Comparison of ENCODE assay signal across 15 mouse cellular contexts in genomic region chr11:18955969-18956368, GRCm38 (mm10).
A peak's percentile ranks its signal among the peaks of the same experiment; 100 is the strongest.
DNase-seq lines count a peak whose midpoint lies in the region; ATAC-seq and TF ChIP-seq lines count a peak whose summit lies in the region.
"Had no signal": no experiment of that assay in that cellular context is flagged by ENCODE, and none has a peak within 500 bp of the region (broad histone marks: within the 10 kb centered on the region; RNA-seq: fewer than 3 reads in every experiment).

No protein-coding gene starts in this region.

- no peaks in the 10 kb centered on the region for H3K27me3 ChIP-seq in heart, adult 2 months (ENCODE audit: control insufficient read depth, insufficient read depth, low read length)
- H3K27me3 ChIP-seq in heart, postnatal 0 days (ENCODE audit: control insufficient read depth, insufficient read depth, low read length): no peaks in the 10 kb centered on the region

- no peaks in the 10 kb centered on the region for H3K79me2 ChIP-seq in heart, adult 2 months (replicated peaks; ENCODE audit: control insufficient read depth, insufficient read depth, low read length)

- 57% methylated on average over 7 of the region's 7 CpGs for WGBS in heart, adult 2 months
- 44% methylated on average over 7 of the region's 7 CpGs for WGBS in heart, postnatal 0 days

- H3K27ac ChIP-seq in heart, adult 2 months: peak overlapping the region; percentile 72
- peak overlapping the region; percentile 91 for H3K27ac ChIP-seq in heart, postnatal 0 days (ENCODE audit: low read depth)
- H3K27ac ChIP-seq: limb, embryonic 12.5 days had no signal

- TF ChIP-seq EP300 in heart, adult 2 months (IDR thresholded peaks at IDR 0.05; ENCODE audit: insufficient read depth, low read depth, low read length): no peak
- TF ChIP-seq EP300 in heart, postnatal 0 days (IDR thresholded peaks at IDR 0.05; ENCODE audit: low read depth): no peak

- DNase-seq in heart, adult 2 months: peak in 1 of 2 experiments; percentile 63
- DNase-seq in heart, postnatal 25 days (ENCODE audit: low spot score): no peak
- DNase-seq in brain, adult 2 months (ENCODE audit: low read depth, low spot score): peak; percentile 51
- peak; percentile 44 for DNase-seq in gastrocnemius, adult 18-20 months (ENCODE audit: low spot score)
- DNase-seq in heart, postnatal 0 days (ENCODE audit: low spot score): no peak
- no peak for DNase-seq in thymus, adult 18-20 months
- no peak for DNase-seq in kidney, postnatal 4 days
- DNase-seq in natural killer cell, adult 2 months (ENCODE audit: low spot score in 2 of 2): no peak
- DNase-seq: kidney, postnatal 10 days; lung, adult 18-20 months; thymus, postnatal 4 days had no signal

- peaks cover 13% of the 10 kb centered on the region for H3K36me3 ChIP-seq in heart, adult 2 months (ENCODE audit: control insufficient read depth, insufficient read depth, low read length)
- 0 out of 2 replicates have a peak, but pooled peaks cover 4% of the 10 kb centered on the region for H3K36me3 ChIP-seq in heart, postnatal 0 days (replicated peaks; ENCODE audit: control insufficient read depth, insufficient read depth, low read length)
- H3K36me3 ChIP-seq: limb, embryonic 12.5 days had no signal

- ATAC-seq in heart, postnatal 0 days (ENCODE audit: insufficient read depth, low read depth): no peak
- ATAC-seq: CD4-positive, CD25-positive, alpha-beta regulatory T cell, adult 4 months; forebrain, embryonic 16.5 days had no signal

- H3K9ac ChIP-seq in heart, adult 2 months (ENCODE audit: low read depth, low read length): no peak overlapping the region
- no peak overlapping the region for H3K9ac ChIP-seq in heart, postnatal 0 days (replicated peaks; ENCODE audit: low read depth, low read length)
- H3K9ac ChIP-seq: limb, embryonic 12.5 days had no signal

- H3K4me2 ChIP-seq in heart, postnatal 0 days (ENCODE audit: low read depth, low read length): no peak overlapping the region
- H3K4me2 ChIP-seq: limb, embryonic 12.5 days had no signal

- peaks cover 7% of the 10 kb centered on the region for H3K4me1 ChIP-seq in heart, adult 2 months (ENCODE audit: control insufficient read depth, insufficient read depth, low read length)
- H3K4me1 ChIP-seq in heart, postnatal 0 days (ENCODE audit: control insufficient read depth, insufficient read depth): peaks cover 44% of the 10 kb centered on the region

- intact Hi-C loops in heart, adult 2 months (cut with DNase I): loop anchor here (2.0 kb wide), 2 partner anchors 37 to 57 kb away; no protein-coding TSS in a partner anchor
- intact Hi-C loops in heart, postnatal 25 days (cut with DNase I): loop anchor here (5.0 kb wide), 1 partner anchor 61 kb away; the partner anchor contains the start of gene Meis1

- TF ChIP-seq POLR2A in heart, adult 2 months (IDR thresholded peaks at IDR 0.05; ENCODE audit: insufficient read depth, low read depth, low read length): no peak

- H3K4me3 ChIP-seq in heart, adult 2 months: no peak overlapping the region
- H3K4me3 ChIP-seq in heart, postnatal 0 days (ENCODE audit: low read depth, low read length): no peak overlapping the region
- H3K4me3 ChIP-seq: limb, embryonic 12.5 days; myocyte had no signal

- TF ChIP-seq CTCF in heart, adult 2 months (IDR thresholded peaks at IDR 0.05): no peak
- no peak for TF ChIP-seq CTCF in heart, postnatal 0 days (IDR thresholded peaks at IDR 0.05; ENCODE audit: low read depth)

- no peaks in the 10 kb centered on the region for H3K9me3 ChIP-seq in heart, postnatal 0 days (replicated peaks; ENCODE audit: control insufficient read depth, low read length)
- H3K9me3 ChIP-seq: limb, embryonic 12.5 days had no signal

Comparison
In these comparisons a context has a peak if more than half of its experiments do, and no peak if none do; other contexts are left out.
1. DNase-seq: peak in brain, adult 2 months (single experiment) and gastrocnemius, adult 18-20 months (single experiment); none in heart, postnatal 25 days (single experiment), heart, postnatal 0 days (single experiment), thymus, adult 18-20 months (0 of 2), kidney, postnatal 4 days (0 of 2) and natural killer cell, adult 2 months (0 of 2).